Mouse (Mus musculus): ENCODE data around the gene Gm5136.

The Gm5136 gene
- long read RNA-seq, experiment 1, result 0 reads
- long read RNA-seq, experiment 2, result 0 reads

- intact Hi-C loops (cut with DNase I), result no loop called here
Observed at GRCm38 (mm10) chr10:108699946-108700345, at the start of gene Gm5136. Gm5136 (minus strand) TSS chr10:108700160.

- intact Hi-C loops (cut with DNase I), result no loop called here
Observed at GRCm38 (mm10) chr10:108743759-108744158, 43.8 kb upstream of the Gm5136 start.

- intact Hi-C loops (cut with DNase I), result loop anchor here (10.0 kb wide), 3 partner anchors 981 to 1131 kb away; no protein-coding TSS in a partner anchor
Observed at GRCm38 (mm10) chr10:108733982-108734381, 34.0 kb upstream of the Gm5136 start.

GRCm38 (mm10) chr10:108728961-108729360 lies 29.0 kb upstream of the Gm5136 start:
- intact Hi-C loops (cut with DNase I), result no loop called here

- intact Hi-C loops (cut with DNase I), result no loop called here
Observed at GRCm38 (mm10) chr10:108726391-108726790, 26.4 kb upstream of the Gm5136 start.

- intact Hi-C loops (cut with DNase I), result no loop called here
Observed at GRCm38 (mm10) chr10:108724878-108725277, 24.9 kb upstream of the Gm5136 start.

- intact Hi-C loops (cut with DNase I), result no loop called here
Observed at GRCm38 (mm10) chr10:108710514-108710913, 10.6 kb upstream of the Gm5136 start.

GRCm38 (mm10) chr10:108705658-108706057 lies 5.7 kb upstream of the Gm5136 start:
- intact Hi-C loops (cut with DNase I), result no loop called here

- intact Hi-C loops (cut with DNase I), result no loop called here
Observed at GRCm38 (mm10) chr10:108701361-108702128, 1.6 kb upstream of the Gm5136 start.

GRCm38 (mm10) chr10:108697062-108697461 lies 2.9 kb downstream of the Gm5136 start:
- intact Hi-C loops (cut with DNase I), result no loop called here

- intact Hi-C loops (cut with DNase I), result no loop called here
Observed at GRCm38 (mm10) chr10:108690954-108691353, 9.0 kb downstream of the Gm5136 start.

- intact Hi-C loops (cut with DNase I), result no loop called here
Observed at GRCm38 (mm10) chr10:108686696-108687095, 13.3 kb downstream of the Gm5136 start.

GRCm38 (mm10) chr10:108679675-108680390 lies 20.1 kb downstream of the Gm5136 start:
- intact Hi-C loops (cut with DNase I), result no loop called here

- intact Hi-C loops (cut with DNase I), result no loop called here
Observed at GRCm38 (mm10) chr10:108677053-108677452, 22.9 kb downstream of the Gm5136 start.

GRCm38 (mm10) chr10:108668944-108669343 lies 31.0 kb downstream of the Gm5136 start:
- intact Hi-C loops (cut with DNase I), result no loop called here

- intact Hi-C loops (cut with DNase I), result no loop called here
Observed at GRCm38 (mm10) chr10:108660295-108660694, 39.7 kb downstream of the Gm5136 start.

- intact Hi-C loops (cut with DNase I), result no loop called here
Observed at GRCm38 (mm10) chr10:108658300-108658699, 41.7 kb downstream of the Gm5136 start.

GRCm38 (mm10) chr10:108657669-108658068 lies 42.3 kb downstream of the Gm5136 start:
- intact Hi-C loops (cut with DNase I), result no loop called here

GRCm38 (mm10) chr10:108656898-108657297 lies 43.1 kb downstream of the Gm5136 start:
- intact Hi-C loops (cut with DNase I), result no loop called here

GRCm38 (mm10) chr10:108655074-108655473 lies 44.9 kb downstream of the Gm5136 start:
- intact Hi-C loops (cut with DNase I), result no loop called here

- intact Hi-C loops (cut with DNase I), result no loop called here
Observed at GRCm38 (mm10) chr10:108652831-108653230, 47.1 kb downstream of the Gm5136 start.

GRCm38 (mm10) chr10:108652066-108652465 lies 47.9 kb downstream of the Gm5136 start:
- intact Hi-C loops (cut with DNase I), result no loop called here
